Mouse (Mus musculus): Measurements from ENCODE around the gene Tsc22d3. TPM values are rescaled to one million over a fixed set of nuclear protein-coding genes. Genes with fewer than 3 reads are reported as not detected.

Gene Tsc22d3
- total and polyA plus RNA-seq, 3 experiments = 8.4 to 32.8 (median 15.2) TPM

- Histone ChIP-seq H3K27me3 (replicated peaks) (no peaks in the 10 kb centered on the region), H3K36me3 (replicated peaks in 1 of 2; ENCODE audit: control insufficient read depth in 1 of 2, insufficient read depth in 1 of 2, low read length in 1 of 2) (no peaks in the 10 kb centered on the region), H3K27ac (ENCODE audit: insufficient read depth, low read depth) (no peak overlapping the region), H3K9me3 (replicated peaks; ENCODE audit: low read length) (no peaks in the 10 kb centered on the region), H3K79me2 (replicated peaks; ENCODE audit: control insufficient read depth, extremely low read depth, insufficient read depth, poor library complexity, severe bottlenecking) (no peaks in the 10 kb centered on the region), H3K4me1 (ENCODE audit: control insufficient read depth in 1 of 2, insufficient read depth in 2 of 2) (no peaks in the 10 kb centered on the region), H3K4me2 (ENCODE audit: insufficient read depth, low read depth, poor library complexity, severe bottlenecking) (no peak overlapping the region), H3K9ac (ENCODE audit: insufficient read depth, low read depth) (no peak overlapping the region), H3K4me3 (replicated peaks in 1 of 3; ENCODE audit: low read depth in 2 of 3, low read length in 2 of 3, poor library complexity in 1 of 3) (no peak overlapping the region)
- DNase-seq (ENCODE audit: extremely low read depth) = no peak
- in situ Hi-C loops (cut with MboI; ENCODE audit: low pct_ligation_motif_present, low pct_unique_long_range_greater_than_20kb, low sequenced_read_pairs) = no loop called here
- dilution Hi-C loops (cut with MboI; ENCODE audit: extremely low pct_ligation_motif_present, extremely low pct_unique_long_range_greater_than_20kb, low sequenced_read_pairs) = no loop called here
- TF ChIP-seq MYC (IDR thresholded peaks at IDR 0.05; ENCODE audit: low read depth, low read length) = no peak
These were observed 9.3 kb downstream of the Tsc22d3 start for GRCm38 (mm10) chrX:140591176-140591575.

- dilution Hi-C loops (cut with MboI; ENCODE audit: extremely low pct_ligation_motif_present, extremely low pct_unique_long_range_greater_than_20kb, low sequenced_read_pairs) = no loop called here
- H3K9me3 ChIP-seq (replicated peaks; ENCODE audit: low read length) = no peaks in the 10 kb centered on the region
- no peaks in the 10 kb centered on the region for H3K36me3 ChIP-seq (replicated peaks in 1 of 2; ENCODE audit: control insufficient read depth in 1 of 2, insufficient read depth in 1 of 2, low read length in 1 of 2)
- no peaks in the 10 kb centered on the region for H3K27me3 ChIP-seq (replicated peaks)
- DNase-seq (ENCODE audit: extremely low read depth) = no peak
- TF ChIP-seq POLR2A (IDR thresholded peaks at IDR 0.05; ENCODE audit: low read depth, low read length) = no peak
- TF ChIP-seq RAD21 (IDR thresholded peaks at IDR 0.05; ENCODE audit: low read depth, low read length) = no peak
- no peak for TF ChIP-seq ELF1 (IDR thresholded peaks at IDR 0.05; ENCODE audit: low read depth, low read length)
- TF ChIP-seq MAZ (IDR thresholded peaks at IDR 0.05; ENCODE audit: low read depth, low read length) = no peak
- TF ChIP-seq IRF4 (IDR thresholded peaks at IDR 0.05; ENCODE audit: low read depth, low read length) = no peak
- no peak for TF ChIP-seq MAFK (IDR thresholded peaks at IDR 0.05; ENCODE audit: insufficient replicate concordance, low read length)
- no peak for TF ChIP-seq MXI1 (IDR thresholded peaks at IDR 0.05; ENCODE audit: low read depth, low read length)
- TF ChIP-seq CTCF (conservative IDR thresholded peaks at IDR 0.05 in 1 of 2, IDR thresholded peaks at IDR 0.05 in 1 of 2; ENCODE audit: low read depth in 2 of 2, low read length in 2 of 2) = no peak
- no peak overlapping the region for H3K4me2 ChIP-seq (ENCODE audit: insufficient read depth, low read depth, poor library complexity, severe bottlenecking)
- H3K4me1 ChIP-seq (ENCODE audit: control insufficient read depth in 1 of 2, insufficient read depth in 2 of 2) = no peaks in the 10 kb centered on the region
- no peaks in the 10 kb centered on the region for H3K79me2 ChIP-seq (replicated peaks; ENCODE audit: control insufficient read depth, extremely low read depth, insufficient read depth, poor library complexity, severe bottlenecking)
- H3K4me3 ChIP-seq (replicated peaks in 1 of 3; ENCODE audit: low read depth in 2 of 3, low read length in 2 of 3, poor library complexity in 1 of 3) = no peak overlapping the region
- no peak overlapping the region for H3K9ac ChIP-seq (ENCODE audit: insufficient read depth, low read depth)
- in situ Hi-C loops (cut with MboI; ENCODE audit: low pct_ligation_motif_present, low pct_unique_long_range_greater_than_20kb, low sequenced_read_pairs) = no loop called here
- H3K27ac ChIP-seq (ENCODE audit: insufficient read depth, low read depth) = no peak overlapping the region
These were observed 10.3 kb downstream of the Tsc22d3 start for GRCm38 (mm10) chrX:140590142-140590541.

- Histone ChIP-seq H3K4me3 (replicated peaks in 1 of 3; ENCODE audit: low read depth in 2 of 3, low read length in 2 of 3, poor library complexity in 1 of 3) (no peak overlapping the region), H3K4me2 (ENCODE audit: insufficient read depth, low read depth, poor library complexity, severe bottlenecking) (no peak overlapping the region), H3K9me3 (replicated peaks; ENCODE audit: low read length) (no peaks in the 10 kb centered on the region), H3K27ac (ENCODE audit: insufficient read depth, low read depth) (no peak overlapping the region), H3K4me1 (ENCODE audit: control insufficient read depth in 1 of 2, insufficient read depth in 2 of 2) (no peaks in the 10 kb centered on the region), H3K9ac (ENCODE audit: insufficient read depth, low read depth) (no peak overlapping the region), H3K36me3 (replicated peaks in 1 of 2; ENCODE audit: control insufficient read depth in 1 of 2, insufficient read depth in 1 of 2, low read length in 1 of 2) (no peaks in the 10 kb centered on the region), H3K79me2 (replicated peaks; ENCODE audit: control insufficient read depth, extremely low read depth, insufficient read depth, poor library complexity, severe bottlenecking) (no peaks in the 10 kb centered on the region), H3K27me3 (replicated peaks) (no peaks in the 10 kb centered on the region)
- dilution Hi-C loops (cut with MboI; ENCODE audit: extremely low pct_ligation_motif_present, extremely low pct_unique_long_range_greater_than_20kb, low sequenced_read_pairs) (no loop called here), in situ Hi-C loops (cut with MboI; ENCODE audit: low pct_ligation_motif_present, low pct_unique_long_range_greater_than_20kb, low sequenced_read_pairs) (no loop called here)
- TF ChIP-seq MEF2A (IDR thresholded peaks at IDR 0.05; ENCODE audit: borderline replicate concordance, low read depth, low read length) (no peak), SMC3 (IDR thresholded peaks at IDR 0.05; ENCODE audit: low read depth, low read length) (no peak), UBTF (IDR thresholded peaks at IDR 0.05; ENCODE audit: low read depth, low read length) (no peak), CHD2 (IDR thresholded peaks at IDR 0.05; ENCODE audit: low read length) (no peak), USF1 (IDR thresholded peaks at IDR 0.05; ENCODE audit: low read depth, low read length) (no peak), USF2 (conservative IDR thresholded peaks at IDR 0.05; ENCODE audit: low read depth, low read length) (no peak), ETS1 (conservative IDR thresholded peaks at IDR 0.05; ENCODE audit: low read depth, low read length) (no peak), EP300 (IDR thresholded peaks at IDR 0.05; ENCODE audit: low read length) (no peak), E2F4 (IDR thresholded peaks at IDR 0.05; ENCODE audit: insufficient replicate concordance, low read depth, low read length) (no peak), HCFC1 (IDR thresholded peaks at IDR 0.05; ENCODE audit: low read depth, low read length) (no peak), NELFE (IDR thresholded peaks at IDR 0.05; ENCODE audit: low read depth, low read length) (no peak), MAFK (IDR thresholded peaks at IDR 0.05; ENCODE audit: insufficient replicate concordance, low read length) (no peak), MAZ (IDR thresholded peaks at IDR 0.05; ENCODE audit: low read depth, low read length) (no peak)
- DNase-seq (ENCODE audit: extremely low read depth) = no peak
These were observed 11.2 kb downstream of the Tsc22d3 start for GRCm38 (mm10) chrX:140589194-140589751.

Measured in CH12.LX (cell line).